Mouse (Mus musculus): Measurements from ENCODE around the gene Slc26a8.

Gene Slc26a8

DNA sequence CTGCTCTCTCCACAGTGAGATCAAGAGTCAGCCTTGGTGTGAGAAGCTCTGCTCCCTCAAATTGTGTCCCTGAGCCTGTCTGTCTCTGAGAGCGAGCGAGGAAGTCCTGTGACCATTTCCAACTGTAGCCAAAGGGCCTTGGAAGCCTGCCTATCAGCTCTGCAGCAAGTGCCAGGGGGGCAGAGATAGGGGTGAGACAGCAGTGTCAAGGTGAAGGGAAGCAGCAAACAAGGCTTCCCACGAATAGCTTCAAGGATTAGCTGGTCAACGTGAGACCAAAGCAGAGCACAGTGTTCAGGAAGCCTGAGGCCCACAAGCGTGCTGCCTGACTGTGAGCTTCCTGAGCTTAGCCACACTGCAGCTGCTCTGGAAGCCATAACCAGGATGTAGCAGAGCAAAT is 98.6 kb downstream of the Slc26a8 start:
- in situ Hi-C loops (cut with MseI, MboI): no loop called here

DNA sequence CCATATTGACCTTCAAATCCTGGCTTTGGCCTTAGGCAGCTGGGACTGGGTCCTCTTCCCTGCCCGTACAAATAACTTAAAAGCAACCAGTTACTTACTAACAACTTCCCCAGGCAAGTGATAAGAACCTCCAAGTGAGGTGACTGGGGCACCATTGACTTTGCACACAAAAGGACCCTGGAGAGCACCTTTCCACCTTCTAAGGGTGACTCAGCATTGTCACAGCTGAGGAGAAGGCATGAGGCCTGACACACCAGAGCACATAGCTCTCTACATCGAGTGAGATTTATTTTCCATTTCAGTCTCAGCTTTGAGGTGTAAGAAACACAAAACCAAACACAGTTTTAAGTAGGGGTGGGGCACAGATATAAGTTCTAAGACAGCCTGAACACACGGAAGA is 99.4 kb downstream of the Slc26a8 start:
- in situ Hi-C loops (cut with MseI, MboI): no loop called here

DNA sequence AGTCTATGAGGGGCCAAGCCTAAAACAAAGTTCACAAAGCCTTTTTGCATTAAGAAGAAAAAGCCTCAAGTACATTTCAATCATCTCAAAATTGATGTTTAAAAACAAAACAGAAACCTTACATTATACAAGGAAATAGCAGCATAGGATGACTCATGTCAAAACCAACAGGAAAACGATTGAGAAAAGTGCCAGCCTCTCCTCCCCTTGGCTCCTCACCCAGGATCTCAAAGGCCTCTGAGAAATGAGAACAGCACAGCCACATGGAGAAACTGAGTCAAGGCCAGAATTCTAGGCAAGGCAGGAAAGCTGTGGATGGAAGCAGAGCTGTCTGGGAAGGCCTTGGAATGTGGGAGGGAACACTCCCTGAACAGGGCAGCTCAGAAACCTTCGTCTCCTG is 101.4 kb downstream of the Slc26a8 start:
- in situ Hi-C loops (cut with MseI, MboI): no loop called here
